Mouse (Mus musculus): ENCODE data around the gene Nfyc. TPM values are rescaled to one million over a fixed set of nuclear protein-coding genes. Genes with fewer than 3 reads are reported as not detected.
A peak's percentile ranks its signal among the peaks of the same experiment; 100 is the strongest.

Gene Nfyc
- polyA plus RNA-seq, 1 experiment from 2014 or later, result 32.0 TPM

- H3K9ac ChIP-seq (replicated peaks), result no peak overlapping the region
- H3K36me3 ChIP-seq (replicated peaks; ENCODE audit: insufficient read depth, low read length), result no peaks in the 10 kb centered on the region
- no peaks in the 10 kb centered on the region for H3K9me3 ChIP-seq (ENCODE audit: low read length)
- TF ChIP-seq EP300 (IDR thresholded peaks at IDR 0.05; ENCODE audit: low read depth) (no peak), CTCF (IDR thresholded peaks at IDR 0.05; ENCODE audit: low read depth) (no peak)
- H3K4me3 ChIP-seq (ENCODE audit: low read depth, low read length), result no peak overlapping the region
- peaks cover 27% of the 10 kb centered on the region for H3K4me1 ChIP-seq (ENCODE audit: insufficient read depth)
- WGBS (ENCODE audit: insufficient replicate concordance), result 92% methylated on average over 2 of the region's 2 CpGs
- DNase-seq (no peak), ATAC-seq (no peak)
- H3K27ac ChIP-seq (ENCODE audit: low read depth), result no peak overlapping the region
- H3K27me3 ChIP-seq (ENCODE audit: insufficient read depth, low read length), result no peaks in the 10 kb centered on the region
- H3K4me2 ChIP-seq (ENCODE audit: low read depth, low read length), result no peak overlapping the region
These were observed 11.5 kb downstream of the Nfyc start for GRCm38 (mm10) chr4:120819871-120820270.

- Histone ChIP-seq H3K4me2 (ENCODE audit: low read depth, low read length) (no peak overlapping the region), H3K4me1 (ENCODE audit: insufficient read depth) (peaks cover 25% of the 10 kb centered on the region), H3K9me3 (ENCODE audit: low read length) (no peaks in the 10 kb centered on the region), H3K9ac (replicated peaks) (no peak overlapping the region), H3K36me3 (replicated peaks; ENCODE audit: insufficient read depth, low read length) (no peaks in the 10 kb centered on the region), H3K4me3 (ENCODE audit: low read depth, low read length) (no peak overlapping the region), H3K27me3 (ENCODE audit: insufficient read depth, low read length) (no peaks in the 10 kb centered on the region), H3K27ac (ENCODE audit: low read depth) (no peak overlapping the region)
- DNase-seq (no peak), ATAC-seq (no peak)
- 45% methylated on average over 1 of the region's 1 CpGs for WGBS (ENCODE audit: insufficient replicate concordance)
- TF ChIP-seq EP300 (IDR thresholded peaks at IDR 0.05; ENCODE audit: low read depth) (no peak), CTCF (IDR thresholded peaks at IDR 0.05; ENCODE audit: low read depth) (no peak)
These were observed 12.1 kb downstream of the Nfyc start for GRCm38 (mm10) chr4:120819296-120819695.

- no peak overlapping the region for H3K4me2 ChIP-seq (ENCODE audit: low read depth, low read length)
- H3K36me3 ChIP-seq (replicated peaks; ENCODE audit: insufficient read depth, low read length), result no peaks in the 10 kb centered on the region
- no peaks in the 10 kb centered on the region for H3K27me3 ChIP-seq (ENCODE audit: insufficient read depth, low read length)
- H3K4me1 ChIP-seq (ENCODE audit: insufficient read depth), result peaks cover 18% of the 10 kb centered on the region
- DNase-seq, result no peak
- H3K9me3 ChIP-seq (ENCODE audit: low read length), result no peaks in the 10 kb centered on the region
- 64% methylated on average over 2 of the region's 2 CpGs for WGBS (ENCODE audit: insufficient replicate concordance)
- no peak overlapping the region for H3K4me3 ChIP-seq (ENCODE audit: low read depth, low read length)
- ATAC-seq, result no peak
- H3K27ac ChIP-seq (ENCODE audit: low read depth), result no peak overlapping the region
- H3K9ac ChIP-seq (replicated peaks), result no peak overlapping the region
- TF ChIP-seq CTCF (IDR thresholded peaks at IDR 0.05; ENCODE audit: low read depth) (no peak), EP300 (IDR thresholded peaks at IDR 0.05; ENCODE audit: low read depth) (no peak)
These were observed 13.4 kb downstream of the Nfyc start for GRCm38 (mm10) chr4:120817951-120818350.

- Histone ChIP-seq H3K9ac (replicated peaks) (no peak overlapping the region), H3K4me2 (ENCODE audit: low read depth, low read length) (no peak overlapping the region), H3K9me3 (ENCODE audit: low read length) (no peaks in the 10 kb centered on the region), H3K27ac (ENCODE audit: low read depth) (peak overlapping the region; percentile 78), H3K27me3 (ENCODE audit: insufficient read depth, low read length) (no peaks in the 10 kb centered on the region), H3K4me1 (ENCODE audit: insufficient read depth) (peaks cover 13% of the 10 kb centered on the region), H3K4me3 (ENCODE audit: low read depth, low read length) (no peak overlapping the region), H3K36me3 (replicated peaks; ENCODE audit: insufficient read depth, low read length) (no peaks in the 10 kb centered on the region)
- WGBS (ENCODE audit: insufficient replicate concordance), result 39% methylated on average over 3 of the region's 3 CpGs
- ATAC-seq (no peak), DNase-seq (no peak)
- TF ChIP-seq EP300 (IDR thresholded peaks at IDR 0.05; ENCODE audit: low read depth) (no peak), CTCF (IDR thresholded peaks at IDR 0.05; ENCODE audit: low read depth) (no peak)
These were observed 14.2 kb downstream of the Nfyc start for GRCm38 (mm10) chr4:120817002-120817774.

GRCm38 (mm10) chr4:120815622-120816334 lies 15.6 kb downstream of the Nfyc start:
- TF ChIP-seq EP300 (IDR thresholded peaks at IDR 0.05; ENCODE audit: low read depth), result no peak; the same call in none of the 2 replicates
- TF ChIP-seq CTCF (IDR thresholded peaks at IDR 0.05; ENCODE audit: low read depth), result no peak
- DNase-seq (peak; percentile 73), ATAC-seq (peak; percentile 99)
- Histone ChIP-seq H3K36me3 (replicated peaks; ENCODE audit: insufficient read depth, low read length) (no peaks in the 10 kb centered on the region), H3K9me3 (ENCODE audit: low read length) (no peaks in the 10 kb centered on the region), H3K9ac (replicated peaks) (peak overlapping the region; percentile 69), H3K4me2 (ENCODE audit: low read depth, low read length) (peak overlapping the region; percentile 80), H3K4me3 (ENCODE audit: low read depth, low read length) (peak overlapping the region; percentile 60), H3K27ac (ENCODE audit: low read depth) (peak overlapping the region; percentile 78), H3K4me1 (ENCODE audit: insufficient read depth) (peaks cover 13% of the 10 kb centered on the region), H3K27me3 (ENCODE audit: insufficient read depth, low read length) (no peaks in the 10 kb centered on the region)
- 7% methylated on average over 10 of the region's 10 CpGs for WGBS (ENCODE audit: insufficient replicate concordance)

- Histone ChIP-seq H3K9me3 (ENCODE audit: low read length) (no peaks in the 10 kb centered on the region), H3K4me3 (ENCODE audit: low read depth, low read length) (peak overlapping the region; percentile 60), H3K27ac (ENCODE audit: low read depth) (peak overlapping the region; percentile 78), H3K4me2 (ENCODE audit: low read depth, low read length) (peak overlapping the region; percentile 80), H3K27me3 (ENCODE audit: insufficient read depth, low read length) (no peaks in the 10 kb centered on the region), H3K36me3 (replicated peaks; ENCODE audit: insufficient read depth, low read length) (no peaks in the 10 kb centered on the region), H3K9ac (replicated peaks) (peak overlapping the region; percentile 69), H3K4me1 (ENCODE audit: insufficient read depth) (peaks cover 13% of the 10 kb centered on the region)
- no peak for DNase-seq
- TF ChIP-seq CTCF (IDR thresholded peaks at IDR 0.05; ENCODE audit: low read depth) (no peak), EP300 (IDR thresholded peaks at IDR 0.05; ENCODE audit: low read depth) (no peak)
- 0 out of 2 replicates have a peak, but pooled peaks have one; percentile 16 for ATAC-seq
- WGBS (ENCODE audit: insufficient replicate concordance), result 16% methylated on average over 4 of the region's 4 CpGs
These were observed 16.2 kb downstream of the Nfyc start for GRCm38 (mm10) chr4:120815163-120815562.
